19 mouse cellular contexts compared by ENCODE assay signal in genomic region chr6:24262578-24262977, GRCm38 (mm10).
DNase-seq lines count a peak whose midpoint lies in the region; ATAC-seq and TF ChIP-seq lines count a peak whose summit lies in the region.
"Had no signal": no experiment of that assay in that cellular context is flagged by ENCODE, and none has a peak within 500 bp of the region (broad histone marks: within the 10 kb centered on the region; RNA-seq: fewer than 3 reads in every experiment).

No protein-coding gene starts in this region.

- no peaks in the 10 kb centered on the region for H3K9me3 ChIP-seq in liver, embryonic 12.5 days (replicated peaks)
- no peaks in the 10 kb centered on the region for H3K9me3 ChIP-seq in liver, embryonic 14.5 days (ENCODE audit: control insufficient read depth, low read length)
- H3K9me3 ChIP-seq: embryonic facial prominence, embryonic 10.5 days; heart, embryonic 15.5 days; hindbrain, embryonic 10.5 days; limb, embryonic 12.5 days; midbrain, embryonic 13.5 days; neural tube, embryonic 15.5 days had no signal

- H3K4me2 ChIP-seq in liver, embryonic 12.5 days = no peak overlapping the region
- H3K4me2 ChIP-seq in liver, embryonic 14.5 days (ENCODE audit: low read depth) = no peak overlapping the region
- H3K4me2 ChIP-seq: heart, embryonic 15.5 days; limb, embryonic 12.5 days; midbrain, embryonic 13.5 days; neural tube, embryonic 15.5 days had no signal

- H3K4me1 ChIP-seq in liver, embryonic 12.5 days = no peaks in the 10 kb centered on the region
- no peaks in the 10 kb centered on the region for H3K4me1 ChIP-seq in liver, embryonic 14.5 days (replicated peaks; ENCODE audit: control insufficient read depth in 2 of 2, insufficient read depth in 2 of 2, low read length in 1 of 2)
- H3K4me1 ChIP-seq: embryonic facial prominence, embryonic 10.5 days; heart, embryonic 15.5 days; hindbrain, embryonic 10.5 days; neural tube, embryonic 15.5 days had no signal

- H3K9ac ChIP-seq in liver, embryonic 12.5 days = no peak overlapping the region
- no peak overlapping the region for H3K9ac ChIP-seq in liver, embryonic 14.5 days (replicated peaks)
- H3K9ac ChIP-seq: heart, embryonic 15.5 days; limb, embryonic 12.5 days; midbrain, embryonic 13.5 days; neural tube, embryonic 15.5 days had no signal

- no peaks in the 10 kb centered on the region for H3K36me3 ChIP-seq in liver, embryonic 12.5 days
- H3K36me3 ChIP-seq in liver, embryonic 14.5 days (replicated peaks; ENCODE audit: control insufficient read depth, insufficient read depth, low read depth) = no peaks in the 10 kb centered on the region
- H3K36me3 ChIP-seq: embryonic facial prominence, embryonic 10.5 days; heart, embryonic 15.5 days; hindbrain, embryonic 10.5 days; limb, embryonic 12.5 days; midbrain, embryonic 13.5 days; neural tube, embryonic 15.5 days had no signal

- no peak for TF ChIP-seq EP300 in liver, embryonic 14.5 days (IDR thresholded peaks at IDR 0.05; ENCODE audit: low read depth)

- ATAC-seq in liver, embryonic 12.5 days = no peak
- ATAC-seq in liver, embryonic 14.5 days (ENCODE audit: insufficient read depth) = no peak
- no peak for ATAC-seq in granulocyte monocyte progenitor cell, adult 5-6 weeks (replicated peaks; ENCODE audit: poor library complexity, severe bottlenecking)
- ATAC-seq: forebrain, embryonic 14.5 days; midbrain, embryonic 13.5 days had no signal

- TF ChIP-seq CTCF in liver, embryonic 14.5 days (IDR thresholded peaks at IDR 0.05; ENCODE audit: low read depth) = no peak

- H3K27me3 ChIP-seq in liver, embryonic 12.5 days (replicated peaks) = no peaks in the 10 kb centered on the region
- no peaks in the 10 kb centered on the region for H3K27me3 ChIP-seq in liver, embryonic 14.5 days (ENCODE audit: control insufficient read depth, insufficient read depth, low read length)
- H3K27me3 ChIP-seq: heart, embryonic 15.5 days; limb, embryonic 12.5 days; midbrain, embryonic 13.5 days; neural tube, embryonic 15.5 days had no signal

- H3K27ac ChIP-seq in liver, embryonic 12.5 days = no peak overlapping the region
- H3K27ac ChIP-seq in liver, embryonic 14.5 days = no peak overlapping the region
- H3K27ac ChIP-seq: embryonic facial prominence, embryonic 10.5 days; heart, embryonic 15.5 days; hindbrain, embryonic 10.5 days; left cerebral cortex, adult 2 months; limb, embryonic 12.5 days; midbrain, embryonic 13.5 days; neural tube, embryonic 15.5 days had no signal

- H3K4me3 ChIP-seq in liver, embryonic 12.5 days = no peak overlapping the region
- no peak overlapping the region for H3K4me3 ChIP-seq in liver, embryonic 14.5 days (ENCODE audit: insufficient read depth in 1 of 2, low read depth in 2 of 2, low read length in 2 of 2)
- H3K4me3 ChIP-seq: embryonic facial prominence, embryonic 10.5 days; heart, embryonic 15.5 days; hindbrain, embryonic 10.5 days; left cerebral cortex, adult 2 months; limb, embryonic 12.5 days; midbrain, embryonic 13.5 days; myocyte; neural tube, embryonic 15.5 days had no signal

- 53% methylated on average over 5 of the region's 5 CpGs for WGBS in liver, embryonic 12.5 days (ENCODE audit: insufficient replicate concordance)
- 48% methylated on average over 5 of the region's 5 CpGs for WGBS in liver, embryonic 14.5 days (ENCODE audit: insufficient replicate concordance)

- DNase-seq in liver = peak; percentile 5
- peak; percentile 81 for DNase-seq in kidney, postnatal 14 days
- DNase-seq in liver, embryonic 14.5 days (ENCODE audit: low read depth in 3 of 3, low spot score in 3 of 3) = peak; percentile 7 to 18 (median 14)
- peak; percentile 62 for DNase-seq in yolk sac, embryonic 10.5 days (ENCODE audit: low spot score)
- DNase-seq in adrenal gland, adult 2 months = no peak
- DNase-seq in embryo, embryonic 9.5 days (ENCODE audit: extremely low spot score) = no peak
- DNase-seq: cerebellum, postnatal 25 days; thymus, adult 18-20 months had no signal

Comparison
In these comparisons a context has a peak if more than half of its experiments do, and no peak if none do; other contexts are left out.
1. DNase-seq: peak in liver (single experiment), kidney, postnatal 14 days (single experiment), liver, embryonic 14.5 days (3 of 3) and yolk sac, embryonic 10.5 days (single experiment); none in adrenal gland, adult 2 months (single experiment) and embryo, embryonic 9.5 days (single experiment).